Mouse (Mus musculus) testis, adult 2 months (tissue): ENCODE results near the gene Ankrd65. TPM values are rescaled to one million over a fixed set of nuclear protein-coding genes. Genes with fewer than 3 reads are reported as not detected.

Experiments used
- H3K27ac ChIP-seq: fragments of 200-500 bp; 2 replicates; pipeline ENCODE4 v1.5.1; 2012; ENCODE audit warnings: low read depth, low read length; ENCODE audit not compliant: control insufficient read depth, insufficient read depth
- H3K27me3 ChIP-seq: fragments of 200-500 bp; 2 replicates; pipeline ENCODE4 v1.6.1; 2012; ENCODE audit warnings: mild to moderate bottlenecking, low read length, moderate library complexity; ENCODE audit not compliant: control insufficient read depth, insufficient read depth
- H3K36me3 ChIP-seq: fragments of 200-500 bp; 2 replicates; pipeline ENCODE4 v1.6.1; 2012; ENCODE audit warnings: mild to moderate bottlenecking, low read length; ENCODE audit not compliant: control insufficient read depth, insufficient read depth
- H3K4me1 ChIP-seq: fragments of 200-500 bp; 2 replicates; pipeline ENCODE4 v1.6.1; 2012; ENCODE audit warnings: low read length; ENCODE audit not compliant: control insufficient read depth, insufficient read depth
- H3K4me3 ChIP-seq: fragments of 200-500 bp; 2 replicates; pipeline ENCODE4 v1.5.1; 2012; ENCODE audit warnings: low read depth, mild to moderate bottlenecking, low read length, moderate library complexity, mixed read lengths; ENCODE audit not compliant: control insufficient read depth
- CTCF ChIP-seq: fragments of 200-500 bp; IDR thresholded peaks from 2 replicates; pipeline ENCODE4 v1.5.1; 2012; ENCODE audit warnings: low read depth, mild to moderate bottlenecking, inconsistent platforms, low read length, moderate library complexity; ENCODE audit not compliant: control insufficient read depth, insufficient read depth, insufficient replicate concordance
- POLR2A ChIP-seq: fragments of 200-500 bp; IDR thresholded peaks from 2 replicates; pipeline ENCODE4 v1.6.1; 2012; ENCODE audit warnings: low read depth, mild to moderate bottlenecking, inconsistent platforms, low read length, moderate library complexity; ENCODE audit not compliant: control insufficient read depth
- polyA plus RNA-seq: library from polyadenylated mRNA; depleted of rRNA; stranded (reverse); fragments of >200 nt; gene quantifications from 2 replicates; pipeline ENCODE4 v1.2.3, GENCODE M21; 2012

Ankrd65 gene
- polyA plus RNA-seq, 1 experiment = 0.27 TPM

- Histone ChIP-seq H3K27ac (no peak overlapping the region), H3K4me3 (no peak overlapping the region), H3K36me3 (peaks cover 3% of the 10 kb centered on the region), H3K4me1 (no peaks in the 10 kb centered on the region), H3K27me3 (no peaks in the 10 kb centered on the region)
- TF ChIP-seq CTCF (no peak), POLR2A (no peak)
Observed at GRCm38 (mm10) chr4:155823443-155823842, 33.2 kb downstream of the Ankrd65 start.

GRCm38 (mm10) chr4:155829866-155830265 is 39.6 kb downstream of the Ankrd65 start:
- TF ChIP-seq CTCF = no peak
- no peak for TF ChIP-seq POLR2A
- no peaks in the 10 kb centered on the region for H3K36me3 ChIP-seq

GRCm38 (mm10) chr4:155830596-155830995 is 40.4 kb downstream of the Ankrd65 start:
- no peaks in the 10 kb centered on the region for H3K36me3 ChIP-seq
- TF ChIP-seq CTCF = no peak
- TF ChIP-seq POLR2A = no peak
- H3K27me3 ChIP-seq = no peaks in the 10 kb centered on the region
- peaks cover 2% of the 10 kb centered on the region; the same call in 1 of the 2 replicates for H3K4me1 ChIP-seq
- H3K27ac ChIP-seq = no peak overlapping the region
- peak overlapping the region; percentile 14 for H3K4me3 ChIP-seq

More at GRCm38 (mm10) chr4:155829866-155830265, 39.6 kb downstream of the Ankrd65 start:
- Histone ChIP-seq H3K4me3 (no peak overlapping the region), H3K27ac (no peak overlapping the region), H3K4me1 (peaks cover 2% of the 10 kb centered on the region; the same call in 1 of the 2 replicates), H3K27me3 (no peaks in the 10 kb centered on the region)

GRCm38 (mm10) chr4:155831205-155831766 is 41.0 kb downstream of the Ankrd65 start, which contains the start of gene Aurkaip1:
TSS of gene Aurkaip1 (plus strand) at chr4:155831272.
- Histone ChIP-seq H3K27me3 (no peaks in the 10 kb centered on the region), H3K4me1 (peaks cover 2% of the 10 kb centered on the region; the same call in 1 of the 2 replicates), H3K27ac (peak within 1 kb of the TSS; percentile 75), H3K4me3 (peak within 1 kb of the TSS; percentile 88), H3K36me3 (no peaks in the 10 kb centered on the region)
- TF ChIP-seq POLR2A (peak; percentile 61), CTCF (peak; percentile 80; the same call in 1 of the 2 replicates)

GRCm38 (mm10) chr4:155831831-155832230 is 41.6 kb downstream of the Ankrd65 start:
- Histone ChIP-seq H3K27me3 (no peaks in the 10 kb centered on the region), H3K4me3 (peak overlapping the region; percentile 88), H3K4me1 (peaks cover 2% of the 10 kb centered on the region; the same call in 1 of the 2 replicates), H3K27ac (peak overlapping the region; percentile 75), H3K36me3 (no peaks in the 10 kb centered on the region)
- TF ChIP-seq CTCF = no peak
- TF ChIP-seq POLR2A = no peak

- H3K4me1 ChIP-seq = peaks cover 2% of the 10 kb centered on the region; the same call in 1 of the 2 replicates
- TF ChIP-seq CTCF (no peak), POLR2A (no peak)
- H3K27me3 ChIP-seq = no peaks in the 10 kb centered on the region
- H3K36me3 ChIP-seq = no peaks in the 10 kb centered on the region
- H3K4me3 ChIP-seq = peak overlapping the region; percentile 88
- no peak overlapping the region for H3K27ac ChIP-seq
Observed at GRCm38 (mm10) chr4:155832321-155832720, 42.1 kb downstream of the Ankrd65 start.

GRCm38 (mm10) chr4:155833234-155833633 is 43.0 kb downstream of the Ankrd65 start:
- TF ChIP-seq POLR2A (no peak), CTCF (no peak)
- H3K27me3 ChIP-seq = no peaks in the 10 kb centered on the region
- H3K4me1 ChIP-seq = peaks cover 7% of the 10 kb centered on the region
- no peak overlapping the region for H3K27ac ChIP-seq
- H3K4me3 ChIP-seq = no peak overlapping the region
- no peaks in the 10 kb centered on the region for H3K36me3 ChIP-seq
